Mouse (Mus musculus): Measurements from ENCODE around the gene Gatb. TPM values are rescaled to one million over a fixed set of nuclear protein-coding genes. Genes with fewer than 3 reads are reported as not detected.

Gatb gene
- total and polyA plus RNA-seq, 3 experiments: 6.8 to 46.9 (median 32.7) TPM

GRCm38 (mm10) chr3:85703141-85703882, 129.4 kb downstream of the Gatb start:
- DNase-seq: no peak

Other genes starting within 250 kb of the Gatb start
- 1 to 10 TPM; 8.9 to 9.3 TPM for gene Fam160a1, start 243.2 kb downstream of the Gatb start, total RNA-seq (2021)
- 4.5 TPM in 2 replicates for gene Fam160a1, start 243.2 kb downstream of the Gatb start, polyA plus RNA-seq (2012; rRNA removed)